Mouse (Mus musculus) inflammation-experienced regulatory T-cells, adult 6 months (primary cell): ENCODE measurements around the gene U2af1l4. TPM values are rescaled to one million over a fixed set of nuclear protein-coding genes. Genes with fewer than 3 reads are reported as not detected.

Experiments used
- ATAC-seq: one replicate; pipeline ENCODE4 v1.8.0; 2017
- polyA plus RNA-seq, 3 experiments: library from polyadenylated mRNA; unstranded; fragments of 100-300 nt; shearing (Covaris generic); gene quantifications; one replicate each; pipeline ENCODE4 v1.2.1; 2017

The U2af1l4 gene
- polyA plus RNA-seq, 3 experiments from 2014 or later, result 56.1 to 60.5 (median 60.0) TPM

DNA sequence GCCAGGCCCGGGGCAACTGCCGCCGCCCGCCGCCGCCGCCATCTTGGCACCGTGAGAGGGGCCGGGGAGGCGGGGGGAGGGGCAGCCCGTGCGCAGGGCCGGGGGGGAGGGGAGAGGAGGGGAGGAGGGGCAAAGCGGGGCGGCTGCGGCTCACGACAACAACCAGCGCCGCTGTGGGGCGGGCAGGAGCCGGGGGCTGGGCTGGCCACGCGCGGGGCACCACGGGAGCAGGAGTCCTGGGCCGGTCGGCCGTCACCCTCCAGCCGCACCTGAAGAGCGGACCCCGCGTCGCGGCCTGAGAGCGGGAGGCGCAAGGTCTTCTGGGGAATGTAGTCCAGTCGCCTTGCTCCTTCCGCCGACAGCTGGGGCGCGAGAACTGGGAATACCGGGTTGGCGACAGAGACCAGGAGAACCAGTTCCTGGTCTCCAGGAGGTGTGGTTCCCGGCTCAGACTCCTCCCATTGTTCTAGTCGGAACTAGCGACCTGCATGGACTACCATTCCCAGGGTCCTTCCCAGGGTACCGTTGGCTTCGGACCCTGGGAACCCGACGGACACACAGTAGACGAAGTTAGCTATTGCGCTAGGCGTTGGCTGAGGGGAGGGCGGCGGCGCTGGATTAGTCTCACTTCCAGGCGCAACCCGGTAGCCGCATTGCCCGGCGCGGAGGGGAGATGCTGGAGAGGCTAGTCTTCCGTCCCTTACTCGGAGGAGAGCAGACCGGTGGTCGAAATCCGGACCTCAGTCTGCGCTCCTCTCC lies 25.8 kb downstream of the U2af1l4 start, which contains the start of gene Kmt2b:
Kmt2b (minus strand) TSS at position 51 of the 759 bp plus-strand sequence.
- peak; percentile 83 for ATAC-seq

DNA sequence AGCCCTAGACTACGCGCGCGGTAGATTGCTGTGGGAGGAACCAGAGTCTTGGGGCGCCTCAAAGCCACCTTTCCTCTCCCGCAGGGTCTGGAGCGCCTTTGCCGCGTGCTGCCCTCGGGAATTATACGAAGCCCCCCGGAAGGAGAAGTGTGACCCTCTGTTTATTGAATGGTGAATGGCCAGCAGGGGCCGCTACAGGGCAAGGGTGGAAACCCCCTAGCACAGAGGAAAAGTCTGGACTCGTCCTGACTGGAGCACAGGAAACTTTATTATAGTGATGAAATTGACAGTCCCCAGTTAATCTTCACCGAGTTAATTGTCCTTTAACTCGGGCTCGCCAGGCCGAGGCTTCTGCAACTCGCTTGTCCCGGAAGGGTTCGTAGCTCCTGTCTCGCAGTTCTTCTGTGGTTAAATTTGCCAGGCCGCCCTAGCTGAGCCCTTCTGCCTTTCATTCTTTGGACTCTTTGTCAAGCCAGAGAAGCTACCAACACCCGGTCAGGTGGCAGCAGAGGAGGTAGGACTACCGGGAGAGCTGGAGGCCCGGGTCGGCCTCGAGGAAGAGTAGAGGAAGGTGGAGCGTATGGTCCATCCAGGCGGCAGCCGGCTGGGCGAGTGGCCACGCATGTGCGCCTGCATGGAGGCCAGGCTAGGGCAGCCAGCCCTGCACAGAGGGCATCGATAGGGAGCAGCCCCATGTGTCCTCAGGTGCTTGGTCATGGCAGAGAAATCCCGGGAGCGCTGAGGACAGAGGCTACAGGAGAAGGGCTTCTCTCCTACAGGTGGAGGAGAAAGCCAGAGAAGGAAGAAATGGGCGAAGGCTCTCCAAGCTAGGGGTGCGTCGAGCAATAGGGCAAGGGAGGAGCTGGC lies 26.6 kb downstream of the U2af1l4 start:
- peak; percentile 7 for ATAC-seq

GRCm38 (mm10) chr7:30590927-30591604 lies 28.0 kb downstream of the U2af1l4 start:
- ATAC-seq, result no peak

GRCm38 (mm10) chr7:30591605-30591951 lies 28.5 kb downstream of the U2af1l4 start:
- no peak for ATAC-seq

DNA sequence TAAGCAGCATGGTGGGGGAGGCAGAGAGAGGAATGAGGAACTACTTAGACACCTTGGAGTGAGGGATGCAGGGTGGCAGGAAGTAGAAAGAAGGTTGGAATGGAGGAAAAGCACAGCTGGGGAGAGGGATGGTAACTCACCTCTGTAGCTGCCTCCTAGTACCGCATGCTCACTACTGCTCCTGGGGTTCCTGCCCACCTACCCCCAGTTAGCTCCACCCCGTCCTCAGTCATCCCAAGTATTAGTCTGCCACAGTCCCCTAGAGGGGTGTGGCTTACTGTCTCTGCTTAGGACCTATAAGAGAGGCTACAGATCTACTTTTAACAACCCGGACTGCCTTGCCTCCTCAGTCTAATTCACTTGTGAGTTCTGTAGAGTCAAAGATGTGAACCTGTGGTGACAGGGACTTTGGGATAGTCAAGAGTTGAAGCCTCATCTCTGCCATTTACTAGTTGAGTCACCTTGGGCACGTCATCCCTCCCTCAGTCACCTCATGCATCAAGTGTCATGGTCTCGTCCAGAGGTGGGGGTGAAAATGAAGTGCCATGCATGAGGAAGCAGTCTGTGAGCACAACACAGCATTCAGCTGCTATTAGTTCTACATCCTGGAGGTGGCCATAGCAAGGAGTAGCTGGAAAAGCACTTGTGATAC lies 29.8 kb downstream of the U2af1l4 start:
- ATAC-seq, result no peak

DNA sequence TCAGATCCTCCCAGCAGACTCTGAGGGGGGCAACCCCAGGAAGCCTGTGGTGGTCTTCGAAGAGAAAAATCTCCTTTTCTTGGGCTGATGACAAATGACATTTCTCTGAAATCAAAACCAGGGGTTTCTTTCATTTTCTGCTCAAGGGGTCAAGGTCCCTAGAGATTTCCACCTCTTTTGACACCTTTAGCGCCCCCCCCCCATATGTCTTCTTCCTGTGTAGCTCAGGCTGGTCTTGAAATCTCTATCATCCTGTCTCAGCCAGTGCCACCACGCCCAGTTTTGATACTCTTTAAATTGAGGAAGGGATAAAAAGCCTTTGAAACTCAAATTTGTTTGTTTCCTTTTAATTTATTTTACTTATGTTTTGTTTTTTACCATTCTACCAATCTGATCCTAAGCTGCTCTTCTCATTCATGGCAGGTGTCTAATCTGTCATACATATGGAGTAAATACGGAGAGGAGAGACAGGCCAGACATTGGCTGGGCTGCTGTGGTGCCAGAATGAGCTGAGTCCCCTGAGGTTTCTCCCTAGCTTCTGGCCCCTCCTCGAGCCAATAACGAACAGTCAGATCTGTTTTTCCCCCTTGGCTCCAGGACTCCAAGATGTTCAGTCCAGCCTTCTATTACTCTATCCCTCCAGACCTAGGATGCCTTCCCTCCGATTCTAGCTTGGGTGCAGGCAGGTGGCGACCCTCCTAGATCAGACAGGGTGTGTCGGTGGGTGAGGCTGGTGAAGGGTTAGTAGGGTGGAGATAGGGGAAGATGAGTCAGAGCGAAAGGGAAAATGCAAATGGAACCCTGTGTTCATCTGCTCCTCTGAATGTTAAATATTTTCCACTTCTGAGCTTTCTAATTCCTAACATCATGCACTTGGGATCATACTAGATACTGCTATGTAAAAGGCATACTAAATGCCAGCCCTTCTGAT lies 30.7 kb downstream of the U2af1l4 start:
- peak; percentile 41 for ATAC-seq

DNA sequence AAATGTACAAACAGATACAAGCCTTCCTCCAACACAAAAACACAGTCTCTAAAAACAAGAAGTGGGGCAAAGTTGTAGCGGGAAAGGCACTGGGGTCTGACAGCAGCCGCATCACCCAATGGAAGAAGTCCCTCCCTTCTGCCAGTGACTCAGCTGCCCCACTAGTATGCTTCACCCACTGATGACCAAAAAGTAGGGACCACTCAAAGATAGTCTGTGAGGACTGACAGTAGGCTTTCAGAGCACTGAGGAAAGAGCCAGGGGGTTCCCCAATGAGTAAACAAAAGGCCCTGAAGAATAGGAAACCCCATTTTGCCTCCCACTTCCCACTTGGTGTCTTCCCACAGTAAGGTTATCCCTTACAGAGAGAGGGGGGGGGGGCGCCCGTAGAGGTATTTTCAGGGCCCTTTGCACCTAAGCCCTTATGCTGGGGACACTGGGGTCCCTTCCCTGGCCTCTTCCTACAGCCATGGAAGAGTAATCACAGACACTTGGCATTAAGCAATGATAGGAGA lies 31.5 kb downstream of the U2af1l4 start:
- ATAC-seq, result peak; percentile 46

GRCm38 (mm10) chr7:30596093-30596492 lies 33.0 kb downstream of the U2af1l4 start:
- ATAC-seq, result no peak

DNA sequence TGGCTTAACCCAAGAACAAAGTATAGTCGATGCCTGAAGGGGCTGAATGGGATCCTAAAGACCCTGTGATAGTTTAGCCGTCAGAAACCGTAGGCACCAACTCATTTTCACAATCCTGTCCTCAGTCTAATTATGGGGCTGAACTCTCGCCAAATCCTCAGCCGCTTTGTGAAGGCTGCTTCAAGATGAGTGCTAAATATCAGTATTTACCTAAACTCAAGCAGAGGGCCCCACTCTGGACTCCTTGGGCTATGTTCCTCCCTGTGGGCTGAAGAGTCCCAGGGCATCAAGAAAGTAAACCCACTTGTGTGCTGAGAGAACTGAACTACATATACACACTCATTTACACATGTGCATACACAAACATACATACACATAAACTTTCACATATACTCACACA lies 33.7 kb downstream of the U2af1l4 start:
- ATAC-seq, result no peak

- ATAC-seq, result no peak
Measured at GRCm38 (mm10) chr7:30598786-30599185, 35.7 kb downstream of the U2af1l4 start, which contains the start of gene Zbtb32. Zbtb32 (minus strand) TSS chr7:30598909.

DNA sequence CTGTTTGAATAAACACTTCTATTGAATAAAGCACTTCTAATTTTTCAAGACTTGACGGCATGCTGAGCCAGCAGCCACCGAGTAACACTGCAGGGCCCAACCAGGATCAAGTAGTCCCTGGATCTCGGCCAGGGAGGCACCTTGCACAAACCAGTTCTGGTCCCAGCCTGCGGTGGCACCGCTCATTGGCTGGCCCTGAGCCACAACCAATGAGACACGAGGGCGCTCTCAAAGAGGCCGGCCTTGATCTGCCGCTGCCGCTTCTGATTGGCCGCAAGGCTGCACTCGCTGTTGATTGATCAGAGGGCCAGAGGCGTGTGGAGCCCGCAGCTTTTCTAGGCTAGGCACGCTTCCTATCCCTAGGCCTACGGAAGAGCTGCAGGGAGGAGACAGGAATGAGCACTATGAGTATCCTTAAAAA lies 36.8 kb downstream of the U2af1l4 start:
- ATAC-seq, result peak; percentile 85

- ATAC-seq, result no peak
Measured at GRCm38 (mm10) chr7:30600651-30601050, 37.5 kb downstream of the U2af1l4 start.

- no peak for ATAC-seq
Measured at GRCm38 (mm10) chr7:30602583-30602982, 39.5 kb downstream of the U2af1l4 start.

DNA sequence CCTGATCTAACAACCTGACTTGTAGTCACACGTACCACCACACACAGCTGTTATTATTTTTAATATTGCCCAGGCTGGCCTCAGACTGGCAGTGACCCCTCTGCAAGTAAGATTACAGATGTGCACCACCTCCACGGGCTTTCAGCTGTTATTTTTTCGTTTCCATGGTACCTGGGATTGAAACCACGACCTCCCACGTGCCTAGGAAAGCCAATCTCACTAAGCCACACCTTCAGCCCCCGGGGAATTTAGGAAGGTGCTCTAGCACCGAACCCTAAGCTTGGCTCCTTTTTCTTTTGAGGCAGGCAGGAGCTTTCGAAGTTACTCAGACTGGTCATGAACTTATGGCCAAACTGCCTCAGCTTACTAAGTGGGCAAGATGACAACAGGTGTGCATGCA lies 41.3 kb downstream of the U2af1l4 start:
- ATAC-seq, result no peak

DNA sequence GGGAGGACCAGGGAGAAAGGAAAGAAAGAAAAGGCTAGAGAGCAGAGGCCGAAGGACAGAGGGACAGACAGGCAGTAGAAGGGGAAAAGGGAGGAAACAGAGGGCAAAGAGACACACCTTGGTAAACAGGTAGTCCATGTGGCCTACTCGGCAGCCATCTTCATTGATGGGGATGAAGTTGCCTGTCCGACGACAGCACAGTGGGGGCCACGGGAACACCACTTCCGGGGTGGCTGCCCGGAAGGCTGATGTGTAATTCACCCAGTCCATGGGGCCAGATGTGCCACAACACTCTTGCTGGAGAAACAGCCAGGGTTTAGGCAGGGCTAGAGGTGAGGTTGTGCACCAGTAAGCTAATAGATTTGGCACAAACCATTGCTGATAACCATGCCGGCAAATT lies 41.8 kb downstream of the U2af1l4 start:
- ATAC-seq, result no peak

- ATAC-seq, result peak; percentile 74
Measured at GRCm38 (mm10) chr7:30607706-30608309, 44.7 kb downstream of the U2af1l4 start.

DNA sequence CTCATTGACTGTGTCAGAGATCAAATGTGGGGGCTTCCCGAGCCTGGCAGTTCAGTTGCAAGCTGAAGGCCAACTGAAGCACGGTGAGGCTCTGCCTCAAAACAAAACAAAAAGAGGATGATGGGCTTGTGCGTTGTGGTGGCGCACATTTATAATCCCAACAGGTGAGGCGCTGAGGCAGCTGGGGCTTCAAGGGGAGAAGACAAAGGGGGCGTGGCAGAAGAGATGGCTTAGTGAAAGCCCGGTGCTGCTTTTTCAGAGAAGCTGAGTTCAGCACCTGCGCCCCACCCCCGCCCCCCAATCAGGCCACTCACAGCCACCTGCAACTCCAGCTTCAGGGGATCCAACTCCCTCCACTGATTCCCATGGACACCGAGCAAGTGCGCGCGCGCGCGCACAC lies 45.4 kb downstream of the U2af1l4 start:
- ATAC-seq, result no peak

DNA sequence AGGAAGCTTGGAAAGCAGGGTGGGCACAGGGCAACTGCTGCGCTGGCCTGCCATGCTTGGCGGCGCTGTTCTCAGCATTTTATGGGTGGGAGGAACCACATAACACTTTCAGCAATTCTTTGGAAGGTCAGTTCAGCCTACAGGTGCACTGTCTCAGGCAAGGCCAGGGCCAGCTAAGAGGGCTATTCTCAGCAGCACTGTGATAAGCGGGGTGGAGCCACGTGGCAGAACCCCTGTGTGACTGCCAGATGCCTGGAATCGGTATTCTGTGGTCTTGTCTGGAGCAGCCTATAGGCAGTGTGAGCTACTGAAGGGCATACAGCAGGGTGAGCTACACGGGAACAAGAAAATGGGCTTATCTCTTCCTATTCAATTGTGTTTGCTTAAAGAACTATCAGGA lies 46.9 kb downstream of the U2af1l4 start:
- ATAC-seq, result no peak

DNA sequence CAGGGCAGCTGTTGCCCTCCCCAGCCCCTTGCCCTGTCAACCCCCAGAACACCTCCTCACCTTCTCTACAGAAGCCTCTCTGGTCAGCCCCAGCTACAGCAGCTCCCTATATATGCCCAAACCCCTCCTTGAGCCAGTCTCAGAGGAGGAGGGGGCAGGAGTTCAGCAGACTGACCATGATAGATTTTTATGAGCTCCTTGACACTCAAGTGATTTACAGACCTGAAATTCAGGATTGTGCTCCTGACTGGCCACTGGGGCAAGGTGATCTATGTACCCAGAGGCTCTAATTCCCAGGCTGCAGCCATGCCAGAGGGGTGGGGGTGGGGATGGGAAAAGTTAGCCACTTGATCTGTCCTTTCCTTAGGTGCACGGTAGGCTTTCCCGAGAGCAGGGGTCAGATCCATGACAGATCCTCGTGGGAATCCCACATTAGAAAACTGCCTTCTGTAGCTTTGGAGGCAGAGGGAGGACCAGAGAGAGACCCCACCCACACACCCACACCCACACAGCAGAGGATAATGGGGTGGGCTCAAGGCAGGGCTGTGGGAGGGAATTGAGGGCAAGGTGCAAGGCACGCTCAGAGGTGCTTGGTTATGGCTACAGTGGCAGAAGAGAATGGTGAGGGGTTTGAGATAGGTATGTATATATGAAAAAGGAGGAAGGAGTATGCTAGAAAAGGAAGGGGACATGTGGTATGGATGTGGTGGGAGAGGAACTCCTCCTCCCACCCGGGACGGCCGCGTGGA lies 49.7 kb downstream of the U2af1l4 start, which contains the start of gene Upk1a:
Upk1a (minus strand) TSS at position 194 of the 749 bp plus-strand sequence.
- no peak for ATAC-seq
